Mouse (Mus musculus) heart, embryonic 15.5 days (tissue): ENCODE data around the gene Lgr4. TPM values are rescaled to one million over a fixed set of nuclear protein-coding genes. Genes with fewer than 3 reads are reported as not detected.

Experiments used
- ATAC-seq: fragments of 200-750 bp; cut with Nextera tagmentation; replicated peaks from 2 replicates; pipeline ENCODE4 v1.8.0; 2017; ENCODE audit warnings: low read depth, moderate TSS enrichment; ENCODE audit not compliant: insufficient number of reproducible peaks, insufficient read depth, low FRiP score
- H3K27ac ChIP-seq: fragments of 300-500 bp; sonication (generic); 2 replicates; pipeline ENCODE4 v1.5.1; 2015; ENCODE audit warnings: mild to moderate bottlenecking, inconsistent platforms
- H3K27me3 ChIP-seq: fragments of 300-500 bp; sonication (generic); 2 replicates; pipeline ENCODE4 v1.6.1; 2015; ENCODE audit warnings: inconsistent platforms
- H3K36me3 ChIP-seq: fragments of 300-500 bp; sonication (generic); 2 replicates; pipeline ENCODE4 v1.6.1; 2015; ENCODE audit warnings: mild to moderate bottlenecking, inconsistent platforms
- H3K4me1 ChIP-seq: fragments of 300-500 bp; sonication (generic); replicated peaks from 2 replicates; pipeline ENCODE4 v1.6.1; 2015; ENCODE audit warnings: inconsistent platforms
- H3K4me2 ChIP-seq: fragments of 300-500 bp; sonication (generic); 2 replicates; pipeline ENCODE4 v1.6.1; 2015; ENCODE audit warnings: inconsistent platforms, mild to moderate bottlenecking, moderate library complexity
- H3K4me3 ChIP-seq: fragments of 300-500 bp; sonication (generic); 2 replicates; pipeline ENCODE4 v1.5.1; 2015; ENCODE audit warnings: mild to moderate bottlenecking, inconsistent platforms
- H3K9ac ChIP-seq: fragments of 300-500 bp; sonication (generic); 2 replicates; pipeline ENCODE4 v1.6.1; 2015; ENCODE audit warnings: mild to moderate bottlenecking, inconsistent platforms
- H3K9me3 ChIP-seq: fragments of 300-500 bp; sonication (generic); replicated peaks from 2 replicates; pipeline ENCODE4 v1.6.1; 2016; ENCODE audit warnings: inconsistent platforms
- WGBS: fragments of 180-500 bp; shearing (Covaris S2); methylation state at CpG from one replicate; pipeline ENCODE4 v1.1.7; 2015; ENCODE audit warnings: mixed read lengths; 5-methylcytosine and 5-hydroxymethylcytosine counted together
- polyA plus RNA-seq: library from polyadenylated mRNA; unstranded; fragments of >200 nt; fragmentation: Nextera tagmentation; extraction: Ambion mirVana; gene quantifications from 2 replicates; pipeline ENCODE4 v1.2.1, GENCODE M21; 2015

Gene Lgr4
- polyA plus RNA-seq, 1 experiment from 2014 or later: 11.3 TPM

DNA sequence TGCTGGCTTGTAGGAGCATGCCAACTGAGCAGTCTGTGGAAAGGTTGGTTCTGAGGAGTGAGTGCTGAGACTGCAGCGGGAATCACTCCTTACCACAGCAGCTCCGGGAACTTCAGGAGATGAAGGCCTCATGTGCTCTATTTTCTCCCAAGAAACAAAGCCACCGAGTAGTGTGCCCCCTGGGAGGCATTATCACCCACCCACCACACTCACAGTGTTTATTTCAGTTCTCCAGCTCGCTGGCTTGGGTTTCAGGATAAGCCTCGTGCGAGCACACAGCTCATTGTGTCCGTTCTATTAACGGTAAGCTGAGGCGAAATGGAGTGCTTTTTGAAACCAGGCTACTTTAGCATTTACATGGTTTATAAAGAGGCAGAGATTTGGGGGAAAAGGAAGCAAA lies 68.1 kb downstream of the Lgr4 start:
- no peaks in the 10 kb centered on the region for H3K27me3 ChIP-seq
- no peak overlapping the region for H3K4me3 ChIP-seq
- 41% methylated on average over 9 of the region's 9 CpGs for WGBS
- peaks cover 62% of the 10 kb centered on the region for H3K4me1 ChIP-seq
- peak overlapping the region; percentile 48; the same call in 1 of the 2 replicates for H3K27ac ChIP-seq
- no peaks in the 10 kb centered on the region for H3K9me3 ChIP-seq
- H3K9ac ChIP-seq: no peak overlapping the region
- H3K36me3 ChIP-seq: no peaks in the 10 kb centered on the region
- H3K4me2 ChIP-seq: no peak overlapping the region
- no peak for ATAC-seq

DNA sequence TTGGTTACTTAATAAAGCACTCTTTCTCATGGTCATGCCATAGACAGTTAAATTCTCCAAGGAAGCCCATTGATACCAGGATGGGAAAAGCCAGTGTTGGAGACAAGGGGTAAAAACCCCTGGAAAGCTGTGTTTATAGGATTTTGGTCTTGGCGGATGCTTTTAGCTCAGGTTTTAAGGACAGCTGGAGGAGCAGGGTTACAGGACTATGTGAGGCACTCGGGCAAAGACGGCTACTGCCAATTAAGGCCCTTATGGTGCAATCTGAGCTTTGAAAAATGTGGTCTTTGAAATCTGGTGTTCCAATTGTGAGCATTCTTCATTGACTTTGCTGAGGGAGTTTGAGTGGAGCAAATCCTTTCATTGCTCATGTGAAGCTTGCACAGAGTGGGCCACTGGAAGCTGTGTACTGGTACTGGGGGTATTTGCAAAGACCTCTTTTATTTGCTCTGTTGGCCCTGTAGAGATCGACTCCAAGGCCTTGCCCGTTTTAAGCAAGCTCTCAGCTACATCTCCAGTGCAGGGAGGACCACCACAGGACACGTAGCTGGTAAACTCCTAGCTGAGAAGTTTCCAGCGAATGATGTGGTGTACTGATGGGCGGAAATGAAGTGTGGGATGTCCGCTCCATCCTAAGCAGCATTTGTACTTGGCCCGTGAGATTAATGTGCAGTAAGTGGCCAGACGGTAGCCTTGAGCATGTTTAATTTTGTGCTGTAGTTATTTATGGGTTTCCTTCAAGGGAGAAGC lies 68.8 kb downstream of the Lgr4 start:
- 71% methylated on average over 11 of the region's 11 CpGs for WGBS
- Histone ChIP-seq H3K4me3 (no peak overlapping the region), H3K4me2 (no peak overlapping the region), H3K27ac (0 out of 2 replicates have a peak overlapping the region, but pooled peaks have one; percentile 0), H3K9me3 (no peaks in the 10 kb centered on the region), H3K4me1 (peaks cover 59% of the 10 kb centered on the region), H3K27me3 (no peaks in the 10 kb centered on the region), H3K9ac (no peak overlapping the region), H3K36me3 (no peaks in the 10 kb centered on the region)
- ATAC-seq: no peak

DNA sequence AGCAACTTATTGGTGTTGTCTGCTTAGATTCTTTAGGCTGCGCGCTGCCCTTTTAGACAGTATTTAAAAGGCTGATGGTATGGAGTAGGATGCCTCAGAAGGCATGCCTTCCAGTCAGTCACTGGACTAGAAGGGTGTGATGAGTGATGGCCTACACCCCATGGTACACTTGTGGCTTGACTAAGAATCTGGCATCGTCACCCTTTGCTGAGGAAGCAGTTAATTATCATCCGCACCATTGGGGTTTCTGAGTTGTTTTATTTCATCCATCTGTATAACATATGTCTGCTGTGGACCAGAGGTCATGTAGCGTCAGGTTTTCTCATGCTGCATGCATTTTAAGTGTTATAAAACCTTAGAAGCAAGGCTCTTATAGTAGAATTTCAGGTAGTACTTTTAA lies 70.5 kb downstream of the Lgr4 start:
- no peak for ATAC-seq
- no peaks in the 10 kb centered on the region for H3K36me3 ChIP-seq
- H3K9me3 ChIP-seq: no peaks in the 10 kb centered on the region
- no peak overlapping the region for H3K4me3 ChIP-seq
- H3K4me2 ChIP-seq: no peak overlapping the region
- H3K27me3 ChIP-seq: no peaks in the 10 kb centered on the region
- WGBS: 72% methylated on average over 5 of the region's 5 CpGs
- H3K4me1 ChIP-seq: peaks cover 51% of the 10 kb centered on the region
- H3K27ac ChIP-seq: no peak overlapping the region
- H3K9ac ChIP-seq: no peak overlapping the region

DNA sequence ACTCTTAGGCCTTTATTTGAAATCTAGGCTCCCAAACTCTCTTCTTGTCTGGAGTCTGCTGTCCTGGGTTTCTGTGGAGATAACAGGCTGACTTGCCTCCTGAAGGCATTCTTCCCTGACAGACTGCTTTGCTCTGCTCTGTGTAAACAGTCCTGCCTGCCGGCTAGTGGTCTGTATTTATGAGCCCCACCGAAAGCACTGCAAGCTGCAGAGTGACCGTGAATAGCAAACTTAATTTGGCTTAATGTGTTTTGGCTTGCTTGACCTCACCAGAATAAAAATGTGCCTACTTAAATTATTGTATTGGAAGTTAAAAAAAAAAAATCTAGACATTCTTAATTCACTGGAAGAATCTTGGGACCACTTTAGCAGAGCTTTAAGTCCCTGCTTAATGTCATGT lies 71.7 kb downstream of the Lgr4 start:
- WGBS: 9% methylated on average over 3 of the region's 3 CpGs
- Histone ChIP-seq H3K4me1 (peaks cover 51% of the 10 kb centered on the region), H3K4me3 (no peak overlapping the region), H3K27ac (peak overlapping the region; percentile 36), H3K27me3 (no peaks in the 10 kb centered on the region), H3K9me3 (no peaks in the 10 kb centered on the region), H3K4me2 (no peak overlapping the region), H3K9ac (no peak overlapping the region), H3K36me3 (no peaks in the 10 kb centered on the region)
- ATAC-seq: no peak

DNA sequence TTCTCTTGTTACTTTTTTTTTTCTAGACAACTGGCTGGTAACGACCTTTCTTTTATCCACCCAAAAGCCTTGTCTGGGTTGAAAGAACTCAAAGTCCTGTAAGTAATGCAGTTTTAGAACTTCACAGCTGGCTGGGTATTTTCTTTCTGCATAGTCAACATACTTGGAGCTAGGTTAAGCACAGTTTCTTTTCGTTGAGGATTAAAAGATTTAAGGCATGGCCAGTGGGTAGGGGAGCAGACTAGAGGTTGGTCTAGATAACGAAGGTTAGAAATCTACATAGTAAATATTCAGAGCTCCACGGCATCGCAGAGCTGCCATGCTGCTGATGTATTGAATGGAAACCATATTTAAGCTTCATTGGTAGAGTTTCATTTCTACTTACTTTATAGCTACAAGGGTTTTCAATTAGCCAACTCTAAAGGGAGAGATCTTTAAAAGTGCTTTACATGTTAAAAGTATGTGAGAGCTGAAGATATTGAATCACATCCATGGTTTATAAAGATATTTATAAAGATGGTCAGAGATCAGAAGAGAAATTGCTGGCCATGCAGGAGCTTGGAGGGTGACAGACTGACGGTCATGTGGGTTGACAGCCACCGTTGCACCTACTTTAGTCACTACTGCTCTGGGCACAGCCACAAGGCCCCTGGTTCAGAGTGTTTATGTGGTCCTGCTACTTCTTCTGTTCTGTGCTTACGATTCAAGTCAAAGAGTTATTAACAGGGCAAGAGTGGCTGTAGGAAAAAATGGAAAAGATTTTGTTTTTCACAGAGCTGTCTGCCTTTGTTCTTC lies 72.4 kb downstream of the Lgr4 start:
- H3K36me3 ChIP-seq: no peaks in the 10 kb centered on the region
- H3K4me1 ChIP-seq: peaks cover 48% of the 10 kb centered on the region
- no peak for ATAC-seq
- H3K4me3 ChIP-seq: no peak overlapping the region
- 44% methylated on average over 8 of the region's 8 CpGs for WGBS
- H3K27ac ChIP-seq: peak overlapping the region; percentile 36
- H3K9ac ChIP-seq: no peak overlapping the region
- H3K27me3 ChIP-seq: no peaks in the 10 kb centered on the region
- no peak overlapping the region for H3K4me2 ChIP-seq
- H3K9me3 ChIP-seq: no peaks in the 10 kb centered on the region

DNA sequence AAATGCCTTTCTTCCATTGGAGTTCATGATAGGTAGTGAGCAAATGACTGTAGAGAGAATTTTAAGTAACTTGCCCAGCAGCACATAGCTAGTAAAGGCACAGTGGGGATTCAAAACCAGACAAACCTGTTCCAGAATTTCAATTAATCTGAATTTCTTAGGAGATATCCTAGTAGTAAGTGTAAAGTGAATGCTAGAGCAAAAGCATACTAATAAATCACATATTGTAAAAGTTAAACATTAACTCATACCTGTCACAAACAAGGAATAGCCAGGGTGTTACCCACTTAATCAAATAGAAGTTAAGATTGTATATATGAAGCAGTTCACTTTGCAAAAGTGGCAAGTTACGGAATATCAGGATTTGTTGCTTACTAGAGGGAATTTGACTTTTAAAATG lies 74.3 kb downstream of the Lgr4 start:
- H3K9ac ChIP-seq: no peak overlapping the region
- no peak overlapping the region for H3K27ac ChIP-seq
- no peak overlapping the region for H3K4me3 ChIP-seq
- WGBS: 98% methylated on average over 1 of the region's 1 CpGs
- no peaks in the 10 kb centered on the region for H3K9me3 ChIP-seq
- no peaks in the 10 kb centered on the region for H3K36me3 ChIP-seq
- ATAC-seq: no peak
- H3K4me2 ChIP-seq: no peak overlapping the region
- no peaks in the 10 kb centered on the region for H3K27me3 ChIP-seq
- H3K4me1 ChIP-seq: peaks cover 48% of the 10 kb centered on the region

DNA sequence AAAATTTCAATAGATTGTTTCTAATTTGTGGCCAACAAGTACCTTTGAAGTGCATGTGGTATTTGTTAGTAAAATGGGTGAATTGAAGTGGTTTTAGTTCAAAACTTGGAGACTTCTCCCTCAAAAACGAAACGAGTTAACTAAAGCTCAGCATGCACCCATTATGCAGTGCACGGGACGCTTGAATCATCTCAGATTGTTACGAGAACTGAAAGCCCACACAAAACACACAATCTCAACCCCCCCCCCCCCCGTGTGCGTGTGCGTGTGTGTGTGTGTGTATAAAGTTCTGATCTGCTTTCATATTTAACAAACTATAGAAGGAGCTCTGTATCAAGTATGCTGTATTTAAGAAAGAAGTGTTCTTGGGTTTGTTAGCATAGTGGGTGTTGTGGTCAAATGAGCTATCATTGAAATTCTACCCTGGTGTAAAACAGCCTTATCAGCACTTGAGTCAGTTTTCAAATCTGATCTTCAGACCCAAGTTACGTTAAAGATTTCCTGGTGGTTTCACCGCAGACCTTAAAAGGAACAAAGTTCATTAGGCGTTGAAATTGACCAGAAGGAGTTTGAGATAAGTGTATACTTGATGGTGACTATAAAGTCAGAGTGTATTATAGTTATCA lies 75.1 kb downstream of the Lgr4 start:
- ATAC-seq: no peak
- Histone ChIP-seq H3K9me3 (no peaks in the 10 kb centered on the region), H3K4me1 (peaks cover 44% of the 10 kb centered on the region), H3K4me2 (no peak overlapping the region), H3K27me3 (no peaks in the 10 kb centered on the region), H3K9ac (no peak overlapping the region), H3K36me3 (no peaks in the 10 kb centered on the region), H3K4me3 (no peak overlapping the region), H3K27ac (no peak overlapping the region)
- 70% methylated on average over 11 of the region's 11 CpGs for WGBS

DNA sequence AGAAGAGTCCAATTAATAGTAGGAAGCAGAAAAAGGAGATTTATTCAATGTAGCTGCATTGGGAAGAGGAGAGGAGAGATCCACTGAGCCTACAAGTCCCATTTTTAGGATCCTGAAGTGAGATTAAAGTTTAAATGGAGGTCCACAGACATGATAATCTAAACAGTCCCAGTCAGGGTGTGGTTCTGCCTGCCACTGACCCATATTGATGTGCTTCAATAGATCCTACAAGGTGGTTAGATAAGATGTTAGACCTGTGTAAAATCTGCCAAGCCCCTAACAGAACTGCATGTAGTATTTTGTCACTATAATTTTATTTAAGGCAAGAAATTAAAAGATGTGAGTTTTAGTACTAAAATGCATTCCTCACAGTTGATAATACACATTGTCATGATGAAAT lies 76.0 kb downstream of the Lgr4 start:
- Histone ChIP-seq H3K9ac (no peak overlapping the region), H3K4me1 (peaks cover 39% of the 10 kb centered on the region), H3K27ac (no peak overlapping the region), H3K9me3 (no peaks in the 10 kb centered on the region), H3K4me3 (no peak overlapping the region), H3K4me2 (no peak overlapping the region), H3K27me3 (no peaks in the 10 kb centered on the region), H3K36me3 (no peaks in the 10 kb centered on the region)
- ATAC-seq: no peak

DNA sequence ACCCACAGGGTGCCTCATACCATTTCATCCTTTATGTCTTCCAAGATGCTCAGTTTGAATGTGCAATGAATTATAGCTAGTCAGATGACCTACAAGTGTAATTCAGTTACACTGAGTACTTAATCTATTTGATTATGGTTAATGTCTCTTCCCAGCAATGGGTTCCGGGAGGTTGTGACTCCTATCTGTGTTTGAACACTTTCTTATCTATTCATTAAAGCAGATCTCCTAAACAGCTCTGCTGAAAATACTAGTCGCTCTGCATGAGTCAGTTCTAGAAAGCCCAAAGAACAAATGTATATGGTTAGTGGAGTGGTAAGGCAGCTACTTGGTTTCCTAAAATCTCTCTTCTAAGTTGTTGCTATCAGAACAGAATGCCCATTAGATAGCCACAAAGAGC lies 77.6 kb downstream of the Lgr4 start:
- Histone ChIP-seq H3K9ac (no peak overlapping the region), H3K27me3 (no peaks in the 10 kb centered on the region), H3K27ac (no peak overlapping the region), H3K4me1 (peaks cover 25% of the 10 kb centered on the region), H3K4me2 (no peak overlapping the region), H3K9me3 (no peaks in the 10 kb centered on the region), H3K36me3 (peaks cover 9% of the 10 kb centered on the region; the same call in 1 of the 2 replicates), H3K4me3 (no peak overlapping the region)
- no peak for ATAC-seq
- 27% methylated on average over 2 of the region's 2 CpGs for WGBS

DNA sequence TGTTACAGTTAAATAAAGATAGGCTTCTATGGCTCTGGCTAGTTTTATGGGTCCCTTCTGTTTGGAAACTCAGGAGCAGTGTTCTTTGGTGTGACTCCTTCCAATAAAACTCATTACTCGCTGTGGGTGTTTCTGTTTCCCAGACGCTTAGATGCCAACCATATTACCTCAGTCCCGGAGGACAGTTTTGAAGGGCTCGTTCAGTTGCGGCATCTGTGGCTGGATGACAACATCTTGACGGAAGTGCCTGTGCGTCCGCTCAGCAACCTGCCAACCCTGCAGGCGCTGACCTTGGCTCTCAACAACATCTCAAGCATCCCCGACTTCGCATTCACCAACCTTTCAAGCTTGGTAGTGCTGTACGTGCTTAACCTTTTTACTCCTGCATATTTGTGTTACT lies 79.0 kb downstream of the Lgr4 start:
- H3K27ac ChIP-seq: peak overlapping the region; percentile 31
- H3K4me2 ChIP-seq: peak overlapping the region; percentile 3; the same call in 1 of the 2 replicates
- H3K36me3 ChIP-seq: peaks cover 13% of the 10 kb centered on the region; the same call in 1 of the 2 replicates
- 27% methylated on average over 12 of the region's 12 CpGs for WGBS
- H3K27me3 ChIP-seq: no peaks in the 10 kb centered on the region
- no peaks in the 10 kb centered on the region for H3K9me3 ChIP-seq
- no peak overlapping the region for H3K9ac ChIP-seq
- H3K4me1 ChIP-seq: peaks cover 22% of the 10 kb centered on the region
- no peak overlapping the region for H3K4me3 ChIP-seq
- ATAC-seq: no peak

DNA sequence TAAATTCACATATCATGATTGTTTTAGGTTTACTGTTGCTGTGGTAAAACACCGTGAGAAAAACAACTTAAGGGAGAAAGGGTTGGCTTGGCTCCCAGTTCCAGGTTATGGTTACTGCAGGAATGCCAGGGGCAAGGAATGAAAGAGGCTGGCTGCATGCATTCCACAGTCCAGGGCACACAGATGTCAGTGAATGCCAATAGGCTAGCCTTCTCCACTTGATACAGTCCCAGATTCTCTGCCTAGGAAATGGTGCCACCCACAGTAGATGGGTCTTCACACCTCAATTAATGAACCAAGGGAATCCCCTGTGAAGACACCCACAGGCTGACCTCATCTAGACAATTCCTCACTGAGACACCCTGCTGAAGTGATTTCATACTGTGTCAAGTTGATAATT lies 87.2 kb downstream of the Lgr4 start:
- H3K9ac ChIP-seq: no peak overlapping the region
- ATAC-seq: no peak
- H3K4me2 ChIP-seq: no peak overlapping the region
- H3K4me3 ChIP-seq: no peak overlapping the region
- H3K36me3 ChIP-seq: peaks cover 39% of the 10 kb centered on the region
- no peak overlapping the region for H3K27ac ChIP-seq
- 59% methylated on average over 1 of the region's 1 CpGs for WGBS
- H3K9me3 ChIP-seq: no peaks in the 10 kb centered on the region
- no peaks in the 10 kb centered on the region for H3K27me3 ChIP-seq
- H3K4me1 ChIP-seq: no peaks in the 10 kb centered on the region
